Mouse (Mus musculus) frontal cortex, postnatal 14 days (tissue): ENCODE results near the gene Rhov.

ENCODE experiments used
- DNase-seq, 2 experiments: peaks; one replicate each; pipeline ENCODE4 v3.0.0; 2022; ENCODE audit warnings: low spot score in 2 of 2

Rhov gene

DNA sequence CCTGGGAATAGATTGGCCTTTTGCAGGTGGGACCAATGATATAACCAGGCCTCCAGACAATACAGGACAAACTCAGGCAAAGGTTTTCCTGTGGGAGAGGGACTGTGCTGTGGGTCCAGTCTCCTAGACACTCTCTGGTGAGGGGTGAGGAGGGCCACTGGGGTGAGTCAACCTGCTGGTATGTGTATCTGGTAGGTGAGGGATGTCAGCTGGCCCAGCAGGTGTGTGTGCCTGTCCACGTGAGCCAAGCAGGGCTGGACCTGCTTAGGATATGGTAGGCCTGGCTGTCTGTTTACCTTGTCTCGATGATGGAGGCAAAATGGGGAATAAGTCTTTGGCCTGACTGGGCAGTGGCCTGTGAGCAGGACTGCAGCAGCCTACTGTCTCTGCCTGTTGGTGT lies 32.4 kb downstream of the Rhov start:
- DNase-seq = no peak

DNA sequence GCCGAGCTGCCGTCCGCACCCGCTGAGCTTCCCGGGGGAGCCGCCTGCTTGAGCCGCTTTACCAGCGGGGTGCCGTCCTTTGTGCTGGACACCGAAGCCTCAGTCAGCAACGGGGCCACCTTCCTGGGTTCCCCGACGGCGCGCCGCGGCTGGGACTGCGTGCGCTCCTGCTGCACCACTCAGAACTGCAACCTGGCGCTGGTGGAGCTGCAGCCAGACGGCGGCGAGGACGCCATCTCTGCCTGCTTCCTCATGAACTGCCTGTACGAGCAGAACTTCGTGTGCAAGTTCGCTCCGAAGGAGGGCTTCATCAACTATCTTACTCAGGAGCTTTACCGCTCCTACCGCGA lies 33.2 kb downstream of the Rhov start:
- DNase-seq = no peak

DNA sequence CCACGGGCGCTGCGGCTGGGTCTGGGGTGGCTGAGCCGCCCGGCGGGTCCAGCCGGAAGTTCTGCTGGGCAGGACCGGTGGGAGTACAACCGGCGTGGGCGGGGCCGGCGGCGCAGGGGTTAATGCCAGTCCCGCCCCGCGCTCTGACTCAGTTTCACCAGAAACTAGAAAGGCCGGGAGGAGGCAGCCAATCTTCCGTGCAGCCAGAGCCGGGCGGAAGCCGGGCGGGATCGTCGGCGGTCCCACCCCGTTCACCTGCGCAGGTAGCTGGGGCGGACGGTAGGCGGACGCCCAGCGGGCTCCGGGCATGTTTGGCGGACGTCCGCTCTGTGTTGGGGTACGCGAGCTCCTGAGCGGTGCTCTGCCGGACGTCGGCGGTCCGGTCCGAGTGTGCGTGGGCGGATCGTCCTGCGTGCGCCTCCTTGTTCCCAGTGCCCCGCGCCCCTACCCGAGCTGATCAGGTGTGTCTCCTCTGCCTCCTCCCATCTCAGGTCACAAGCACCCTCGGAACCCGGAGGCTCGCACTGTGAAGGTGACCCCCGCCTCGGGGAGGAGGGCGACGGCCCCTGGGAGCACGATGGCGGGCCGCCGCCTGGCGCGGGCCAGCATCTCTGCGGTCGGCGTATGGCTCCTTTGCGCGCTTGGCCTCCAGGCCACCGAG lies 33.7 kb downstream of the Rhov start, which contains the start of gene Spint1:
Spint1 (plus strand) TSS at position 153 of the 661 bp plus-strand sequence.
- DNase-seq = no peak

DNA sequence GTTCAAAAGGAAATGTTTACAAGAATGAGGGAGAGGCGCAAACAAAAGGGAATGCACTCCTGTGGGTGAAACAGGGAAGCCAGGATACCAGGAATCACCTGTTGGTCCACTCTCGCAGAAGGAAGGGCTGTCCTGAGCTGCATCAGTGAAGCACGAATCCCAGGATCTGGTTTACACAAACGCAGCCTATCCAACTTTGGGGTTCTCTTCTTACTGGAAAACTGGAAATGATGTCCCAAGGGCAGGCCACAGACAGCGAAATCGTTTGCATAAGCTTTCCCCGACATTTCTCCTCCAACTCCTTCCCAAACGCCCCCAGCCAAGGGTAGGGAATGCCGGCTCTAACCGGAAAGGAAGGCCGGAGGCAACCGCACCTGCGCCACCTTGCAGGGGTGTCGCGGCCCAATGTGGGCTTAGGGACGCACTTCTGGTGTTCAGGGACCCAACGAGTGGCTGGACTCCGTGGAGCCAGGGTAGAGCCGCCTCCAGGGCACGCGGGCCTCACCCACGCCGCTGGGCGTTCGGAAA lies 34.3 kb downstream of the Rhov start:
- DNase-seq = no peak

DNA sequence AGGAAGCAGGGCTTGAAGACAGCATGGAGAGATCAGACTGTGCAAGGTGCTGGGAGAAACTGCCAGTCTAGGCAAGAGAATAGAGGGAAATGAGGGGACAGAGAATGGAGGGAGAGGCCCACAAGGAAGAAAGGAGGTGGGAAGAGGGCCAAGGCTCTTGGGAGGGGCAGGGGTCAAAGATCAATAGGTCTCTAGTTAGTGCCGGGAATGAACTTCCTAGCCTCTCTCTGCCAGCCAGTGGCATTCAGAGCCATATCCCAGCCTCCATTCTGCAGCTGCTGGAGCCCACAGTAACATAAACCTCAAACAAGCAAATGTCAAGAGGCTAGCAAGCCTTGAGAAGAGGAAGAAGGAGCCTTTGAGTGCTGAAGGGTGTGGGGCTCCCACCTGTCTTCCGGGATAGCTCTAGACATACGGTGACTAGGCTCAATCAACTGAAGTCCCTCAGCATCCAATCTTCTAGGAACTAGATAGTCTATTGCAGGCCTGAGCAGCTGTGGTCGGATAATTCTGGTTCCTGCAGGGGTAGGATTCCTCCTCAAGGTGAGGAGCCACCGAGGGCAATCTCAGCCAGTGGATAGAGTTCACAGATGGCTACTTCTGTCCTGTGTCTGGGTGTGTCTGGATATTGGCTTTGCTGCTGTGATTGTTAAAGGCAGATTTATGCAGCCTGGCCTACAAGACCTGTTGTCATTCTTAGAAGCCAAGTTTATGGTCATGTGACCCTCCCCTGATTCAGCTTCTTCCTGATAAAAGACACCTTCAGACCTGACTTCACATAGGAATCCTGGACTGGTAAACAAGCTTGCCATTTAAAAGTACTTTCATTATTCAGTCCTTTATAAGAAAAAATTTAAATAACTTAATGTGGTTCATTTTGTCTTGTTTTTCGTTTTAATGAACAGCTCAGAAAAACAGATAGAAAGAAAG lies 41.0 kb downstream of the Rhov start, which contains the start of gene Ppp1r14d:
Ppp1r14d (minus strand) TSS at position 132 of the 930 bp plus-strand sequence.
- DNase-seq = no peak
